Mouse (Mus musculus): ENCODE data around the gene Acot12. TPM values are rescaled to one million over a fixed set of nuclear protein-coding genes. Genes with fewer than 3 reads are reported as not detected.

Acot12 gene
- under 1 TPM; 0.49 to 0.61 TPM for total RNA-seq (2021)
- long read RNA-seq, experiment 1, result 0 reads
- long read RNA-seq, experiment 2, result 0 reads

DNA sequence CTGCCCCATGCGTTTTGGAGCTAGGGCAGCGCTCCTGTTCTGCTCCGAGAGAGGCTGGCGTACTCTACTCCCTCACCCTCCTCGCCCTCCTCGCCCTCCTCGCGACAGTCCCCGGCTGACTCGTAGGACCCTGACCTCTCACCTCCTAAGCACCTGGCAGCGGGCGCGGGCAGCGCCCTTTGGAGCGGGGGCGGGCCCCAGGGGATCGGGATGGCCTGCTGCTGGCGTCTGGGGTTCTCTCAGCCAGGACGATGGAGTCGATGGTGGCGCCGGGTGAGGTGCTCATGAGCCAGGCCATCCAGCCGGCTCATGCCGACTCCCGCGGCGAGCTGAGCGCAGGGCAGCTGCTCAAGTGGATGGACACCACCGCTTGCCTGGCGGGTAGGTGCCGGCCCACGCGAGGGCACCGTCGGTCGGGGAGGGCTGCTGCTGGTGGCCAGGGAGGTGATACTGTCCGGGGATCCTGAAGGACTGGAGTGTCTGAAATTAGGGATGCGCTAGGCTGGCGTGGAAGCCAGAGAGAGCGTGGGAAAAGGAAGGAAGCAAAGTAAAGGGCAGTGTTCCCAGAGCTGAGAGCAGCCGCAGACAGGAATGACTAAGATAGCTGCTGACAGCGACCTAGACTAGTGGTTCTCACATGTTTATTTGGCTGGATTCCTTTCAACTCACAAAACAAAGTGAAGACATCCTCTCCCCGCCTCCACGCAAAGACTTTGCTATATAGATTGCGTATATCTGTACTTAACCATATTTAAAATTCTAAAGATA lies at the start of gene Acot12:
Acot12 (plus strand) TSS at position 233 of the 768 bp plus-strand sequence.
- H3K4me3 ChIP-seq, result peak within 1 kb of the TSS; percentile 61
- TF ChIP-seq CTCF (conservative IDR thresholded peaks at IDR 0.05), result no peak
- peak in 1 of 2 experiments; percentile 16 for DNase-seq (ENCODE audit: low spot score in 2 of 2)
- H3K27ac ChIP-seq, result peak within 1 kb of the TSS; percentile 75

DNA sequence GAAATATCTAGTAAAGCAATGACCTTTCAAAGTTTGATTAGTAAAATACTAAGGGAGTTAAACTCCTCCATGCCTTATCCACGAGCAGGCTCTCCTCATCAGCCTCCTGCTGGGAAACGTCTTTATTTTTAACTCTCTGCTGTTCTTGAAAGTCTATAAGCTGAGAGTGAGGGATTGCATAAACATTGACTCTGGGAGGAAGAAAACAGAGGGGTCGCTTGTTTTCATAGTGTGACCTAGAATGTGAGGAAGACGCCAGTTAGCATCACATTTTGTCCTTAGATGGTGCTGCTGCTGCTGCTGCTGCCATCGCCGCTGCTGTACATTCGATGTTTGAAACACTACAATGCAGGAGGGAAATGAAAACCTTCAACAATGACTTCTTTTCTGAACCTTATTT lies 47.7 kb upstream of the Acot12 start:
- no peak for TF ChIP-seq CTCF (conservative IDR thresholded peaks at IDR 0.05)
- H3K4me3 ChIP-seq, result no peak overlapping the region
- DNase-seq (ENCODE audit: low spot score in 2 of 2), result no peak

DNA sequence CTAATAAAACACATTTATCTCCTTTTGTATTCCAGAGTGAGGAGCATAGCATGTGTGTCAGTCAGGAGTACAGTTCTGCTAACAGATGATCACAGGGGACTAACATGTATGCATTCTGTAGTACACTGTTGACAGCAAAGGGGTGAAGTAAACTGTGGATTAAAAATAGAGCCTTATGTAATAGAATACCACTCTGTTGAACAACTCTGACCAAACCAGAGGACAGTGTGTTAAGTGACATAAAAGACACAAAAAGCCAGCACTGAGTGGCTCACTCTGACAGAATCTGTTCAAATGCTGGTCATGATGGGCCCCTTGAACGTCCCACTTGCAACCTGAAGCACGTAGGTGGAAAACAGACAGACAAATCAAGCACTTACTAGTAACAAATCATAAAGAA lies 45.9 kb upstream of the Acot12 start:
- H3K27ac ChIP-seq, result no peak overlapping the region
- no peak overlapping the region for H3K4me3 ChIP-seq
- DNase-seq (ENCODE audit: low spot score in 2 of 2), result no peak
- no peak for TF ChIP-seq CTCF (conservative IDR thresholded peaks at IDR 0.05)

More for the DNA sequence above, 47.7 kb upstream of the Acot12 start:
- no peak overlapping the region for H3K27ac ChIP-seq

DNA sequence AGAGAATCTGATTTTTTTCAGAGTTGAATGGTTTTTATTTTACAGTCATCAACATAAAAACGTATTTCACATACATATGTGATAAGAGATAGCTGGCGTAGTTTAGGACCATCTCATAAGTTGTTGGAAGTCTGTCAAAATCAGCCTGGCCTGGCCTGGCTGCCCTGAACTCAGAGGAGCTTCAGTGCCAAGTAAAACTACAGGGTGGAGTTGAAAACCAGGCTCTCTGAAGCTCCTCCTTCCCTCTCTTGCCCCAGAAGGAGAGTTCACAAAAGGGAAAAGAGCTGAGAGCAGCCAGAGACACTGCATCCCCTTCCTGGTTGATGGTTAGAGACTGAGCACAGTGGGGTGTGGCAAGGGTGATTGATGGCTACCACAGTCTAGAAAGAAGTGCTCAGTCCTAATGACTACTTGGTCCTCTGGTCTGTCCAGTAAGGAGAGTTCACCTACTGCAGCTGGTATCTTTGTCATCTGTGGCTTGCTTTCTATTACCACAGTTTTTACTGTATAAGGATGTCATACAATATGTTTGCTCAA lies 45.1 kb upstream of the Acot12 start:
- TF ChIP-seq CTCF (conservative IDR thresholded peaks at IDR 0.05), result no peak
- Histone ChIP-seq H3K4me3 (no peak overlapping the region), H3K27ac (no peak overlapping the region)
- DNase-seq (ENCODE audit: low spot score in 2 of 2), result no peak

DNA sequence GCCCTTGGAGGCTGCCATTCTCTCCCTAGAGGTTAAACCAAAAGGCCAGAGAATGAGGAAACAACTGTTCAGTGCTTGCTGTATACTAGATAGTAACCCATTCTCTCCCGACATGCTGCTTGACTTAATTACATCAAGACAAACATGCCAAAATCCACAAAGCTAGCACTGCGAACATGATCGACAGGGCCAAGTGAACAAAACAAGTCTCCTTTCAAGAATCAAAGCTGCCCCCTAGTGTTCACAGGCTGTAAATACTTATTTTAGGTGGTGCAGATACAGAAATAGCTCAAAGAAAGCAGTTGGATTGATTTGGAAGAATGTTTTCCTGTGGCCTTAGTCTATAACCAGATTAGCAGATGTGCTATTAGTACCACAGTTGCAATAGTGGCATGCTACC lies 44.3 kb upstream of the Acot12 start:
- H3K27ac ChIP-seq, result no peak overlapping the region

DNA sequence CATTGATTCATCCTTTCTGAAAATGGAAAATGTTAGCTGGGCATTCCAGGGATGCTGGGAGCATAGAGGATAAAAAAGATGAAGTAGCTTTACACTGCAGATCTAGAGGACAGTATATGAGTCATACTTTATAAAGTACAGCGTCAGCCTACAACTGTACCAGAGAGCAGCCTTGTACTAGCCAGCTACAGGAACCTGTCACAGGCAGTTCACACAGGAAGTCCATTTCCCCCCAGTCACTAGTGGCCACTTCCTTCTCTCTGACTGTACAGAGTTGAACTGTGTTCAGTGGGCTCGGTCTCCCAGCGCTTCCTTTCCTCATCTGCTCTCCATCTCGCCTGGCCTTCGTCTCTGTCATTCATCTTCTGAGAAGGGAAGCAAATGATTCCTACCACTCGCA lies 39.0 kb upstream of the Acot12 start:
- Histone ChIP-seq H3K27ac (no peak overlapping the region), H3K4me3 (no peak overlapping the region)
- TF ChIP-seq CTCF (conservative IDR thresholded peaks at IDR 0.05), result no peak
- DNase-seq (ENCODE audit: low spot score in 2 of 2), result no peak

More for the DNA sequence above, 44.3 kb upstream of the Acot12 start:
- no peak overlapping the region for H3K4me3 ChIP-seq
- peak in 1 of 2 experiments; percentile 49 for DNase-seq (ENCODE audit: low spot score in 2 of 2)
- peak; percentile 78 for TF ChIP-seq CTCF (conservative IDR thresholded peaks at IDR 0.05)

DNA sequence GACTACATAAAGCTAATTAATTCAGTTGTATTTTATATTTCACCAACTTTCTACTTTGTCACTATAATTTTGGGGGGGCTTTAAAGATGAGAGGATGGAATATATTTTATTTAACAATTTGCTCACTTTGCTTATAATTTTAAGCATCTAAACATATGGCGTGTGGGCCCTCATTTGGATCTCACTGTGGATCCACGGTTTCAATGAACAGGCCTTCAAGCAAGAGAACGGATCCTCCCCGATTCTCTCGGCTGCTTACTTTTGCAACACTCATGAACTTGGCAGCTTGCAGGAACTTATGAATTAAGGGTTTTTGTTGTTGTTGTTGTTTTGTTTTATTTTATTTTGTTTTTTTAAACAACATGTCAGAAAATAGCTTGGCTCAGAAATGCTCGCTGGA lies 21.8 kb upstream of the Acot12 start:
- no peak for TF ChIP-seq CTCF (conservative IDR thresholded peaks at IDR 0.05)
- DNase-seq (ENCODE audit: low spot score in 2 of 2), result peak in 1 of 2 experiments; percentile 52
- Histone ChIP-seq H3K4me3 (no peak overlapping the region), H3K27ac (no peak overlapping the region)

DNA sequence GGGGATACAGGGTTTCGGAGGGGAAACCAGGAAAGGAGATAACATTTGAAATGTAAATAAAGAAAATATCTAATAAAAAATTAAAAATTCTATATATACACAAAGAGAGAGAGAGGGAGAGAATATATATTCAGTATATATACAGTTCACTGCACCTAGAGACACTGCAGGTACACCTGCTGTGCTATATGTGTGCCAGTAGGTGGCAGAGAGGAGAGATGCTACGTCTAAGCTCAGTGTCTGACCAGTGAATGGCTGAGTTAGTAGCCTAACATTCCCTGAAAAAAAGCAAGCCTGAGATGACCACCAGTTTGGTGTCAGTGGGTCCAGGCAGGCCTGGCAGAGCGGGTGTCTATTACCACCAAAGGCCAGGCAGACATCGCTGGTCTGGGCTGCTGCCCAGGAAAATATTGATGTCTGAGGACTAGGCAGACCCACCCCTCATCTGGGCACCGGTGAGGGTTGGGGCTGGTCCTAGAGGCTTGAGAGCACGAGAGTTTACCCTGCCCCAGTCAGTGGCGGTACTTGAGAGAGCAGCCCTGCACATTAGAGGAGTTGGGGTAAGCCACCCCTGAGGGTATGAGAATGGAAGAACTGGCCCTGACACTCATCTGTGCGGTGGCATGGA lies 18.1 kb upstream of the Acot12 start:
- DNase-seq (ENCODE audit: low spot score in 2 of 2), result no peak
- Histone ChIP-seq H3K4me3 (no peak overlapping the region), H3K27ac (no peak overlapping the region)
- peak; percentile 73 for TF ChIP-seq CTCF (conservative IDR thresholded peaks at IDR 0.05)

DNA sequence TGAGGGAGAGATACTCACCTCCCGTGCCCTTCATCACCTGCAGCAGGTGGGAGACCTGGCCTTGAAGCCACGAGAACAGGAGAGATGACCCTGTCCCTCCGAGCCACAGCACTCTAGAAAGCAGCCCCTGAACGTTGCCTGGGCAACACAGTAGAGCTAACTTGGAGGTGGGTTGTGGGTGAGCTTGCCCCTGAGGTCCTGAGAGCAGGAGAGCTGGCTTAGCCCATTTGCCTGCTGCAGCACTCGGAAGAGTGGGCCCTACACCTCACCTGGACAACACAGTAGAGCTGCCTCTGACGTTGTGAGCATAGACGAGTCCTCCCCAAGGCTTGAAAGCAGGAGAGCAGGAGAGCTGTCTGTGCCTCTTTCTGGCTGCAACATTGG lies 17.6 kb upstream of the Acot12 start:
- Histone ChIP-seq H3K4me3 (no peak overlapping the region), H3K27ac (no peak overlapping the region)
- no peak for DNase-seq (ENCODE audit: low spot score in 2 of 2)
- TF ChIP-seq CTCF (conservative IDR thresholded peaks at IDR 0.05), result no peak

DNA sequence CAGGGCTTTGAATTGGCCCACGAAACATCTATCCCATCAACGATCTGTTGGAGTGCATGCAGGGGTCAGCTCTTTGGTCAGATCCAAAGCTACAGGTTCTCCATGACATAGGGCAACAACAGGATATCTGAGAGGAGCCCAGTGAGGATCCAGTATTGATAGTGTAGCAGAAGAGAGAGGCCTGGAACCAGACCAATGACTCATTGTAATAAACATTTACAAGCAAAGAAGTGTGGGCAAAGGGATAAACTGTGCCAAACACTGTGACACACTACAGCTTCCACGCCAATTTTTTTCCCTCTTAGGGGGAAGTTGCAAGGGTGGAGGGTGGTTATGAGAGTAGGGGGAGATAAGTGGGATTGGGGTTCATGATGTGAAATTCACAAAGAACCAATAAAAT lies 17.1 kb upstream of the Acot12 start:
- no peak for TF ChIP-seq CTCF (conservative IDR thresholded peaks at IDR 0.05)
- DNase-seq (ENCODE audit: low spot score in 2 of 2), result no peak
- Histone ChIP-seq H3K27ac (no peak overlapping the region), H3K4me3 (no peak overlapping the region)

DNA sequence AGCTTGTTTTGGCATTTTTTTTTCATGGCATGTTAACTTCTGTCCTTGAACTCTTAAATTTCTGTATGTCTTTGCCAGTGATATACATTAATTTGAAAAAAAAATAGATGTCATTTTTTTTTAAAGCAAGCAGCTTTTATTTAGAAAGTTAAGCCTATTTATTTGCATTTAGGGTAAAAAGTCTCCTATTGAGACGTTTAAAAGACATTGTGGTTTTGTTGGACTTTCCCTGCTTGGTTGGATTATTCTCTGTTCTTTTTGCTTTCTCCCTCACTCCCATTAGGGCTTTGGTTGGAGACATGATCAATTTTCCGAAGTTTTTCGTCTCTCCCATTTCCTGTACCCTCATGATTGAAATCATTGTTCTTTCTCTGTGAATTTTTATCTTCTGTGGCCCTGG lies 16.2 kb upstream of the Acot12 start:
- no peak for DNase-seq (ENCODE audit: low spot score in 2 of 2)
- H3K27ac ChIP-seq, result no peak overlapping the region
- H3K4me3 ChIP-seq, result no peak overlapping the region
- no peak for TF ChIP-seq CTCF (conservative IDR thresholded peaks at IDR 0.05)

DNA sequence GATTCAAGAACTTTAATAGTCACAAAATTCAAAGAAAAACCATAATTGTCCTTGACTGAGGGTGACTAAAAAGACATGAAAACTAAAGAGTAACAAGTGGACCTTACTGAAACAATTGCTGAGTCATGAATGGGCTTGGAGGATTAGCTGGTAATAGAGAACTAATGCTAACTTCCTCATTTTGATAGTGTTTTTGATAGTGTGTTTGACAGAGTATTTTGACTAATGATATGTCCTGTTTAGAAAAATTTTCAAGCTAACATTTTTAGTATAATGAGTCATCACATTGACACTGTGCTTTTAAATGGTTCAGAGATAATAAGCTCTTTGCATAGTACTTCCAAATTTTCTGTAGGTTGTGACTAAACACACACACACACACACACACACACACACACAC lies 13.4 kb upstream of the Acot12 start:
- Histone ChIP-seq H3K27ac (no peak overlapping the region), H3K4me3 (no peak overlapping the region)
- TF ChIP-seq CTCF (conservative IDR thresholded peaks at IDR 0.05), result no peak
- DNase-seq (ENCODE audit: low spot score in 2 of 2), result no peak

DNA sequence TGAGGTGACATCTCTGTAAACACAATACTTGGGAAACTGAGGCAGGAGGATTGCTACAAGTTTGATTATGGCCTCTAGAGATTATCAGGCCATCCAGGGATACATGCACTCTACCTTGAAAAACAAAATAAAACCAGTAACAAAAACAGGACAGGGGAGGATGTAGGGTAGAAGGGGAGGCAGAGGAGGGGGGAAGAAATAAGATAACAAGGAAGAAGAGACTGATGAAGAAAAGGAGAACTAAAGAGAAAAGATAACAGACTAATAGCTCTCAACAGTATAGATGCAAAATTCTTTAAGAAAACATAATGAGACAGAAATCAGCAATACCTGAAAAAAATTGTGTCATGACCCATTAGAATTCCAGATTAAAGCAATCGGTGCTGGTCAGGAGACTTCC lies 4.1 kb upstream of the Acot12 start:
- Histone ChIP-seq H3K4me3 (no peak overlapping the region), H3K27ac (no peak overlapping the region)
- no peak for TF ChIP-seq CTCF (conservative IDR thresholded peaks at IDR 0.05)
- no peak for DNase-seq (ENCODE audit: low spot score in 2 of 2)
